Mouse (Mus musculus) cerebral cortex, adult 2 months (tissue): ENCODE results near the gene Bcl10.

Source experiments
- WGBS: fragments of 180-500 bp; shearing (Covaris S2); methylation state at CpG from one replicate; pipeline ENCODE4 v1.1.7; 2018; 5-methylcytosine and 5-hydroxymethylcytosine counted together

Bcl10 gene

DNA sequence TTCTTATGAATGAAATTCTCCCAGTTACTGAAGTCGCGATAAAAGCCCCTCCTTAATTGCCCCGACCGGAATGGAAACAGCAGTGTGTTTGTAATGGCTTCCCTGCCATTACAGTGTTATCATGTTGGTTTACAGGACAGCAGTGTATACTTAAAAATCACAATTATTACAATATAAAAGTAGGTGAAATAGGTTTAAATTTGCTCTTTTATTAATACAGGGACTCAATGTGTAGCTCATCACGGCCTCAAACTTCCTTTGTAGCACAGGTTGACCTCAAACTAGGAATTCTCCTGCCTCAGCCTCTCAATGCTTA lies 28.2 kb downstream of the Bcl10 start:
- WGBS, result 46% methylated on average over 5 of the region's 5 CpGs

DNA sequence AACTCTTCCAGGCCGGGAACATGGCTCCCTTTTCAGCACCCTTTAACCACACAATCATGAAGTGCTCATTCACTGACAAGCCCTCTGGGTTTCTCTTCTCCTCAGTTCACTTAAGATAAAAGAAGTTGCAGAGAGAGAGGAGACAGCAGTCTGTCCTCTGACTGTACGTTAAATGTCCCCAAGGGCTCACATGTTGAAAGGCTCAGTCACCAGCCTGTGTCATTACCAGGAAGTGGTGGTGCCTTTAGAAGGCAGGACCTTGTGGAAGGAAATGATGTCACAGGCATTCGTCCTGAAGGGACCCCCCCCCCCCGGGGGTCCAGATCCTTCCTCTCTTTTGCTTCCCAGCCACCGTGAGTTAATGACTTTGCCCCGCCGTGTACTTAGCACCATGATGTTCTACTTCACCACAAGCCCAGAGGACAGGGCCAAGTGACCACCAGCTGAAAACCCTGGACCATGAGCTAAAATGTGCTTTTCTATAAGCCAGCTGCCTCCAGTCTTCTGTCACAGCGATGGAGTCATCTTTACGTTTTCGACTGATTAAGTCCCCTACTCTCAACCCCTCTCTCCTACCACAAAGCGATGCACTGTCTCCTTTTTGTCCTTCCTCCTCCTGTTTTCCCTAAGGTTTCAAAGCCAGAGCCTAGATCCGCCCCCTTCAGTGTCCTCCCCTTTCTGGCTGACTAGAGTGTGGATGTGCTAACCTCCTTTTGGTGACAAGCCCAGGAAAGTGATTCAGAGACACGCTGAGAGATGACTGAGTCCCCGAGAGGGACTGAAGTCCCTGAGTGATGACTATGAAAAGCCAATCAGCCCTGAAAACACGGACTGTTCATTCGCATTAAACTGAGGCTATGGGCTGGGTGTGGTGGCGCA lies 28.9 kb downstream of the Bcl10 start:
- WGBS, result 66% methylated on average over 17 of the region's 17 CpGs

DNA sequence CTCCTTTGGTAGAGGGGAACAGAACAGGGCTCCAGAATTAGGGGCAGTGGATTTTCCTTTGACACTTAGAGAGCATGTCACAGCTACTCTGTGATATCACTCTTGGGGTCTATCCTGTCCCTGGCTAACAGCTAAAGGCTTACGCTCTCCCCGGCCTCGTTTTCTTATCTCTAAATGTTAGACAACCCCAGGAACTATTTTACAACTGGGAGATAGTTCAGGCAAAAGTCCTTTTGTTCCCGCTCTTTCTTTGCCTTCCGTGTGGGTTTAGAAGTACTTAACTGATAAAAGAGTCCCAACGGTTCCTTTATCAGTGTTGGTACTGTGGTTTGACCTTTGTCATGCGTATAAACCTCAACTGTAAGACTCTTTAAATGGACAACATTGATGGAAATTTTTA lies 30.3 kb downstream of the Bcl10 start:
- WGBS, result 91% methylated on average over 7 of the region's 7 CpGs

DNA sequence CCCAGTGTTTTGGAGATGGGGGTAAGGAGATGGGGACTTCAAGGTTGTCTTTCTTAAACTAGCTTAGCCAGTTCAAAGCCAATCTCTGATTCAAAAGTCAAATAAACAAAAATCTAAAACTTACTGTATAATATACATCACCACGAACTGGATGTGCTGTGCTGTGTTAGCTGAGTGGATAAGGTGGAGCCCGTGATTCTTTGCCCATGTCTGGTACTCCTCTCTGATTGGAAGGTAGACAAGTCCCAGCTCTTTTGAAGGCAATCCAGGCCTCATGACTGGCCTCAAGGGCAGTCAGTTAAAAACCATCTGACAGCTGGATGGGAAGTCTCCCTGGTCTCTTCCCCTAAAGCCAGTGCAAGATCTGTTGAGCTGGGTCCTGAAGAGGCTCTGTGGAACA lies 30.8 kb downstream of the Bcl10 start:
- 92% methylated on average over 2 of the region's 2 CpGs for WGBS

DNA sequence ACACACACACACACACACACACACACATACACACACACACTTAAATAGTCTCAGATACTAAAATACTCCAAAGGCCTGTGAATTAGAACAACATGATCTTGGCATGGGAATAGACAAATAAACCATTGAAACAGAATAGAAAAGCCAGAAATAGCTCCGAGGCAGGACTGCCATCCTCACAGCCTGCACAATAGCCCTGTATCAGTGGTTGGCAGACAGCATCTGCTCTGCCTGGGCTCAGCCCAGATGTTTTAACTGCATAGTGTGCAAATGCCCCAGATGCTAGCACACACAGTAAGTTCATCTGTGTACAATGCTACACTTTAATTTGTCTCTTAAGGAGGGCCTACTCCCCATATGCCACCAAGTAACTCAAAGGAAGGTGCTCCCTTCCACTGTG lies 37.2 kb downstream of the Bcl10 start:
- 29% methylated on average over 1 of the region's 1 CpGs for WGBS

DNA sequence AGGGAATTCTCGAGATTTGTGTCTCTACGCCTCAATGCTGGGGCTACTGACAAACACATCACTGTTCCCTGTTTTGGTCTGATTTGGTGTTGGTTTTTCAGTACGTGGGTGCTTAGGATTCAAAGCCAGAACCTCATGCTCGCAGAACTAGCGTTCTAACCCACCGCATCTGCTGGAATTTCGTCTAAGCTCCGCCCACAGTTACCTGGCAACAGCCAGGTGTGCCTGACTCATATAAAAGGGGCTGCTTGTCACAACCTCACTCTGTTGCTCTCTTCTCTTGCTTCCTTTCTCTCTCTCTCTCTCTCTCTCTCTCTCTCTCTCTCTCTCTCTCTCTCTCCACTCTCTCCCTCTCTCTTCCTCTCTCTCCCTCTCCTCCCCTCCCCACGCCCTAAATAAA lies 39.8 kb downstream of the Bcl10 start:
- WGBS, result 43% methylated on average over 9 of the region's 9 CpGs

DNA sequence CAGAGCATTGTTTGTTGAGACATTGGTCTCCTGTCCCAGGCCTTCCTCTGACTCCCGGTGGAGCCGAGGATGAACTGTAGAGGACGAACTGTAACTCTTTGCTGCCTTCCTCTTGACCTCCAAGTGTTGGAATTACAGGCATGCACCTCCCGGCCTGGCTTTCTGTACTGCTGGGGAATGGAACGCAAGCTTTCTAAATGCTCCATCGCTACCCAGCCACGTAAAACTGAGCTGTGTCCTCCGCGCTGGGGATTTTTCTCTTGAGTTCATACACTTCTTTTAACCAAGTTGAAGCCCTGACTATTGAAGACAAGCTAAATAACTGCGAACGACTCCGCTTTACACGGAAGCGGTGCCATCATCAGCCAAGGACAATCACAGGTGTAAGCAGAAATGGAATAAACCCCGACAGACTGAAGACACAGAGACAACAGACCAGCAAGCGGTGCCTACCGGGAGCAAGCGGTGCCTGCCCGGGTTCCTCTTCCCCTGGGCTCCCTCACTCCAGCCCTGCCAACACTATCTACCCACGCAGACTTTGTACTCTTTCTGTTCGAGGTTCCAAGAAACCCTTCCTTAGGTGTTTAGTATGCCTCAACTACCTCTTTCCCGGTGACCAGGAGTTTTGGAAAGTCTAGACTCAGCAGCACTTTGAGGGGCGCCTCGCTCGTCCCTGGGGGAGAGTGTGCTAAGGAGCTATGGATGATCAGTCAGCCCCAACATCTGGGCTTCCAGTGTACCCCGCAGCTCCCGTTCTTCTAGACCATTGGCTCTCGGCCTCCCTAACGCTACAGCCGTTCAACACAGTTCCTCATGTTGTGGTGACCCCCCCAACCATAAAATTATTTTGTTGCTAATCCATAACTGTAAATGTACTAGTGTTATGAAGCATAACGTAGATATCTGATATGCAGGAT lies 40.8 kb downstream of the Bcl10 start:
- 38% methylated on average over 31 of the region's 31 CpGs for WGBS

DNA sequence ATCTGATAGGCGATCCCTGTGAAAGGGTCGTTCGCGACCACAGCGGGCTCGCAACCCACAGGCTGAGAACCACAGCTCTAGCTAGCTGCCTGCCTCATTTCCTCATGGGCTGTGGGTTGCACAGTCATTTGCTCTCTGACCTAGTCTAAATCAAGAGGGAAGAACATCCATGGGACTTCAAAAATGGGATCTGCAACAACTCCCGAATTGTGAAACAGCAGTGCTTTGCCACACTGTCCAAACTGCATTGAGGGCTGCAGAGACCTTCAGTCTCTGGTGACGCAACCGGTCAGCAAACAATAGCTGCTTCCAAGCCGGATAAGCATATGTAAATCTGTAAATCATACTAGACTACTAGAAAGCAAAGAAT lies 41.4 kb downstream of the Bcl10 start:
- WGBS, result 49% methylated on average over 10 of the region's 10 CpGs

DNA sequence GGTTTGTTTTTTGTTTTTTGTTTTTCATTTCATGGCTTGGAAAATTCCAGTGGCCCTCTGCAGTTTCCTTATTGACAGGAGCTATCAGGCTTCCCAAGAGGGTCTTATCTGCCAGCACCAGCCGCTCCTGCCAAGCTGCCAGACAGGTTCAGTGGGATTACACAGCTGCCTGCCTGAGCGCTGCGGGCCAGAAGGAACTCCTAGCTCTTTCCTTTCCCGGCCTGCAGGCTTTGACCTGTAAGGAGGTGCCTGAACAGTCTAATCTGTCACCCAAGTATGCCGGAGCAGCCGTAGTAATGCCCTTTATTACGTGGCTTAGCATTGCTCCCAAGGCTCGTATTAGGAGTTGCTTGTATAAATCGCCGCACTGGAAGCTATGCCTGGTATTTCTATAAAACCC lies 41.9 kb downstream of the Bcl10 start:
- 47% methylated on average over 10 of the region's 10 CpGs for WGBS

DNA sequence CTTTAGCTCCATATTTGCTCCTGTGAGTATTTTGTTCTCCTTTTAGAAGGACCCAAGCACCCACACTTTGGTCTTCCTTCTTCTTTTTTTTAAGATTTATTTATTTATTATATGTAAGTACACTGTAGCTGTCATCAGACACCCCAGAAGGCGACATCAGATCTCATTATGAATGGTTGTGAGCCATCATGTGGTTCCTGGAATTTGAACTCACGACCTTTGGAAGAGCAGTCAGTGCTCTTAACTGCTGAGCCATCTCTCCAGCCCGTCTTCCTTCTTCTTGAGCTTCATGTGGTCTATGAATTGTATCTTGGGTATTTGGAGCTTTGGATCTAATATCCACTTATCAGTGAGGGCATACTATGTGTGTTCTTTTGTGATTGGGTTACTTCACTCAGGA lies 43.0 kb downstream of the Bcl10 start:
- WGBS, result 98% methylated on average over 3 of the region's 3 CpGs

DNA sequence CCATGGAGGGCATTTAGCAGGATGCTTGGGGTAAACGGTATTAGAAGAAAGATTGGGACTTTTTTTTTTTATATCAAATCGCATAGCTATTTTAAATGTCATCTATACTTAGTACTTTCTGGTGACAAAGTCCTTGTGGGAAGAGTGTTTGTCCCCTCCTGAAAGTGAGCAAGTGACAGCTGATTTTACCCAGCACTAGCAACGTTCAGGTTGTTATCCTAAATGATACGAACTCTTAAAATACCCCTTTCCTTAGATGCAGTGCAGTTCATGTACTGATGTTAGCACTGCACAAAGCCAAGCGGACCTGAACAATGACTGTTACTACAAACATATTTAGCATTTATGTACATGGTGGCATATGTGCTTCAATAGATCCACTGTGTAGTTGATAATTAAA lies 44.2 kb downstream of the Bcl10 start:
- WGBS, result 79% methylated on average over 5 of the region's 5 CpGs

DNA sequence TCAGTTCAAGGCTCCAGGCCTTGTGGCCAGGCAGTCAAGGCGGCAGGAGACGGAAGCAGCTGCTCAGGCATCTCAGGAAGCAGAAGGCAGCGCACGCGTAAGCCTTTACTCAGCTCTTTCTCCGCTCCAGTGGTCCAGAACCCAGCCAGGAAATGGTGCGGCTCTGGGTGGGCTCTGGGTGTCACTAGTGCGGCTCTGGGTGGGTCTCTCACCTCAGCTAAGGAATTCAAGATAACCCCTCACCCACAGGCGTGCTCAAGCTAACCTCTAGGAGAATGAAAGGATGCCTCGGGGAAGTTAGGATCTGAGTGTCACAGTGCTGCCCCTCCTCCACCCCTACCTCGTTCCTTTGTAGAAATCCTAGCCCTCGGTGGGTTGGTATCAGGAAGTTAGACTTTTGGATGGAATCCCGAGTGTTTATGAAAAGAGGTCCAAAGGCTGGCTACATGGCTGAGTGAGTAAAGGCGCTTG lies 46.5 kb downstream of the Bcl10 start:
- 69% methylated on average over 14 of the region's 14 CpGs for WGBS

DNA sequence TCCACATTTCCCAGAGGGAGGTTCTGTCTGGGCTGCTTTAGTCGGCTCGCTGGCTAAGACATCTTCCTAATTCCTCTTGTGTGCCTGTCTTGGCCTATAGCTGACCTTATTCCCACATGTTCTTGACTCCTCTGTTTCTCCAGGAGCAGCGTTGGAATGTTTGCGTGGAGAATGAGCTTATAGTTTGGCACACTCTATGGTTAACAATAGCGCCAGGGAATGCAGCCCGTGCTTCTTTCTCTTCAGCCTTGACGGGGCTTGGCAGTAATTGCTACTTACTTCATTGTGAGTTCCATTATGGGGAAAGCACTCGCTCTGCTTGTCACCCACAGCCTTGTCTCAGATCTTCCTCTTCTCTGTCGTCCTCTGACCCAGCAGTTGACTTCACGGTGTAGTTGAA lies 48.9 kb downstream of the Bcl10 start:
- 53% methylated on average over 10 of the region's 10 CpGs for WGBS

DNA sequence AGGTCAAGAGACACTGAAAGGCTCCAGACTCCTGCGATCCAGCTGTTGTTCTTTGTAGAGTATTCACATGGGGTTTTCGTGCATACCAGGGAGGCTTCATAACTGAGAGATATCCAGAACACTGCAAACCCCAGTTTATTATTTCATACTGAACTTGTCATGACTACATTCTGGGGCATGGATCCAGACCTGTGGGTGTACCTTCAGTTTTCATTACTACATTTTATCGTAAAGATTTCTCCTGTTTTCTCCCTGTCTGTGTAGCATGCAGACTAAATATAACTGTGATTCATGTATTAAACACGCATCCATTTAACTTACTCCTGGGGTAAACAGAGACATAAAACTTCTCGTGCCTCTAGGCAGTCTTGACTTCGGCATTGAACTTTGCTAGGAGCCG lies 52.4 kb downstream of the Bcl10 start:
- 90% methylated on average over 7 of the region's 7 CpGs for WGBS
